Mouse (Mus musculus): Measurements from ENCODE around the gene Mxi1.

Gene Mxi1

GRCm38 (mm10) chr19:53310348-53310747 lies at the start of gene Mxi1:
Gene Mxi1 (plus strand): TSS chr19:53310518.
- peak; percentile 60 for DNase-seq (ENCODE audit: low read depth, low spot score)

GRCm38 (mm10) chr19:53260828-53261227 lies 49.5 kb upstream of the Mxi1 start:
- DNase-seq (ENCODE audit: low read depth, low spot score), result no peak

GRCm38 (mm10) chr19:53262061-53262460 lies 48.3 kb upstream of the Mxi1 start:
- no peak for DNase-seq (ENCODE audit: low read depth, low spot score)

GRCm38 (mm10) chr19:53263859-53264733 lies 46.2 kb upstream of the Mxi1 start:
- no peak for DNase-seq (ENCODE audit: low read depth, low spot score)

GRCm38 (mm10) chr19:53264821-53265727 lies 45.2 kb upstream of the Mxi1 start:
- no peak for DNase-seq (ENCODE audit: low read depth, low spot score)

GRCm38 (mm10) chr19:53267305-53267704 lies 43.0 kb upstream of the Mxi1 start:
- no peak for DNase-seq (ENCODE audit: low read depth, low spot score)

- DNase-seq (ENCODE audit: low read depth, low spot score), result no peak
Observed at GRCm38 (mm10) chr19:53273055-53273722, 37.1 kb upstream of the Mxi1 start.

- DNase-seq (ENCODE audit: low read depth, low spot score), result no peak
Observed at GRCm38 (mm10) chr19:53273781-53274428, 36.4 kb upstream of the Mxi1 start.

GRCm38 (mm10) chr19:53275204-53275603 lies 35.1 kb upstream of the Mxi1 start:
- DNase-seq (ENCODE audit: low read depth, low spot score), result no peak

- no peak for DNase-seq (ENCODE audit: low read depth, low spot score)
Observed at GRCm38 (mm10) chr19:53276902-53277707, 33.2 kb upstream of the Mxi1 start.

GRCm38 (mm10) chr19:53278491-53279415 lies 31.6 kb upstream of the Mxi1 start:
- no peak for DNase-seq (ENCODE audit: low read depth, low spot score)

GRCm38 (mm10) chr19:53280254-53280653 lies 30.1 kb upstream of the Mxi1 start:
- DNase-seq (ENCODE audit: low read depth, low spot score), result no peak

GRCm38 (mm10) chr19:53282571-53282970 lies 27.7 kb upstream of the Mxi1 start:
- DNase-seq (ENCODE audit: low read depth, low spot score), result peak; percentile 30

- no peak for DNase-seq (ENCODE audit: low read depth, low spot score)
Observed at GRCm38 (mm10) chr19:53283742-53284141, 26.6 kb upstream of the Mxi1 start.

- no peak for DNase-seq (ENCODE audit: low read depth, low spot score)
Observed at GRCm38 (mm10) chr19:53284268-53285208, 25.8 kb upstream of the Mxi1 start.

- DNase-seq (ENCODE audit: low read depth, low spot score), result no peak
Observed at GRCm38 (mm10) chr19:53296331-53297254, 13.7 kb upstream of the Mxi1 start.

- DNase-seq (ENCODE audit: low read depth, low spot score), result no peak
Observed at GRCm38 (mm10) chr19:53299156-53299828, 11.0 kb upstream of the Mxi1 start.

All from retina, postnatal 7 days (tissue).